Mouse (Mus musculus): ENCODE measurements around the gene Dpp6.

DNA sequence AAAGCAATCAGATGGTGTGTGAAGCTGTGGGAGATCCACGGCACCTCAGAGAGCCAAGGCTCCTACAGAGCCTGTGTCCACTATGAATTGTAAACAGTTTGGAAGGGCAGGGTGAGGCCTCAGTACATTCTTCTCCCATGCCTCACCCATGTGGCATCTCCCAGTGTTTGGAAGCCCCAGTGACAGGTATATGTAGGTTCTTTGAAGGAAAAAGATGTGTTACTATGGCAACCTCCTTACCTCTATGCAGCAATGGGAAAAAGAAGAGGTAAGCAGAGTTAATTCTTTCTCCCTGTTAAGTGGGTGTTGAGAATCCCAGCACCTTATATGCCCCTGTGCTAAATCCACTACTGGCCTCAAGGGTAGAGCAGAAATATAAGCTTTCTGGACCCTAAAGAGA, 351.5 kb downstream of the Dpp6 start:
- TF ChIP-seq CTCF (IDR thresholded peaks at IDR 0.05; ENCODE audit: low read depth, low read length): no peak
- TF ChIP-seq POLR2AphosphoS5 (IDR thresholded peaks at IDR 0.05; ENCODE audit: insufficient replicate concordance, low read depth, low read length): no peak
- TF ChIP-seq GATA1 (IDR thresholded peaks at IDR 0.05; ENCODE audit: borderline replicate concordance, low read length): no peak

All from G1E (cell line).